Comparison of ENCODE assay signal across 26 mouse cellular contexts in genomic region chr8:10821901-10822300, GRCm38 (mm10).
DNase-seq lines count a peak whose midpoint lies in the region; ATAC-seq lines count a peak whose summit lies in the region.
"Had no signal": no experiment of that assay in that cellular context is flagged by ENCODE, and none has a peak within 500 bp of the region (broad histone marks: within the 10 kb centered on the region; RNA-seq: fewer than 3 reads in every experiment).

No protein-coding gene starts in this region.

- H3K36me3 ChIP-seq in embryonic facial prominence, embryonic 10.5 days (replicated peaks): no peaks in the 10 kb centered on the region
- no peaks in the 10 kb centered on the region for H3K36me3 ChIP-seq in embryonic facial prominence, embryonic 14.5 days (ENCODE audit: control insufficient read depth, insufficient read depth, low read length)
- H3K36me3 ChIP-seq: embryonic facial prominence, embryonic 13.5 days; forebrain, embryonic 15.5 days; G1E had no signal

- 51% methylated on average over 2 of the region's 2 CpGs for WGBS in embryonic facial prominence, embryonic 10.5 days
- 33% methylated on average over 2 of the region's 2 CpGs for WGBS in embryonic facial prominence, embryonic 14.5 days

- H3K9me3 ChIP-seq in embryonic facial prominence, embryonic 10.5 days: no peaks in the 10 kb centered on the region
- H3K9me3 ChIP-seq in embryonic facial prominence, embryonic 14.5 days (ENCODE audit: control insufficient read depth, low read length): no peaks in the 10 kb centered on the region
- H3K9me3 ChIP-seq: embryonic facial prominence, embryonic 13.5 days; forebrain, embryonic 13.5 days; forebrain, embryonic 15.5 days; G1E had no signal

- no peak overlapping the region for H3K4me3 ChIP-seq in embryonic facial prominence, embryonic 10.5 days
- no peak overlapping the region for H3K4me3 ChIP-seq in embryonic facial prominence, embryonic 14.5 days (ENCODE audit: low read depth, low read length)
- H3K4me3 ChIP-seq: embryonic facial prominence, embryonic 13.5 days; forebrain, embryonic 13.5 days; forebrain, embryonic 15.5 days had no signal

- no peak overlapping the region for H3K4me2 ChIP-seq in embryonic facial prominence, embryonic 14.5 days (ENCODE audit: low read depth, low read length)
- H3K4me2 ChIP-seq: embryonic facial prominence, embryonic 13.5 days; forebrain, embryonic 13.5 days; forebrain, embryonic 15.5 days had no signal

- 0 out of 2 replicates have a peak, but pooled peaks cover 6% of the 10 kb centered on the region for H3K27me3 ChIP-seq in embryonic facial prominence, embryonic 10.5 days (replicated peaks; ENCODE audit: low read depth, poor library complexity, severe bottlenecking)
- no peaks in the 10 kb centered on the region for H3K27me3 ChIP-seq in embryonic facial prominence, embryonic 14.5 days (replicated peaks; ENCODE audit: control insufficient read depth, insufficient read depth, low read length)
- H3K27me3 ChIP-seq: CH12.LX; embryonic facial prominence, embryonic 13.5 days; forebrain, embryonic 13.5 days; forebrain, embryonic 15.5 days had no signal

- DNase-seq in adrenal gland, postnatal 14 days: peak; percentile 19
- no peak for DNase-seq in adrenal gland, adult 18-20 months (ENCODE audit: low spot score in 2 of 2)
- DNase-seq in MN1 (ENCODE audit: low spot score): peak; percentile 85
- DNase-seq in embryonic facial prominence, embryonic 10.5 days (ENCODE audit: low spot score): peak; percentile 60
- peak; percentile 29 for DNase-seq in embryonic facial prominence, embryonic 14.5 days (ENCODE audit: low spot score)
- DNase-seq in kidney, adult 9 months: no peak
- no peak for DNase-seq in retina, postnatal 1 day
- no peak for DNase-seq in thymus, postnatal 36 days
- DNase-seq: adrenal gland, adult 2 months; adrenal gland, postnatal 10 days; adrenal gland, postnatal 36 days; B cell, adult 2 months; cerebellum, adult 11 months; cerebellum, adult 18-20 months; cerebellum, adult 8-10 months; cerebellum, adult 9-11 months; cerebellum, postnatal 14 days; cerebellum, postnatal 36 days; forebrain, postnatal 0 days had no signal

- peaks cover 13% of the 10 kb centered on the region for H3K4me1 ChIP-seq in embryonic facial prominence, embryonic 10.5 days
- no peaks in the 10 kb centered on the region for H3K4me1 ChIP-seq in embryonic facial prominence, embryonic 14.5 days (ENCODE audit: control insufficient read depth, insufficient read depth, low read length)

- ATAC-seq in embryonic facial prominence, embryonic 14.5 days (ENCODE audit: low read depth): no peak
- ATAC-seq: activated CD4-positive, CD25-positive, alpha-beta regulatory T cell, adult 4 months; CD4-positive, CD25-positive, alpha-beta regulatory T cell, adult 4 months; forebrain, embryonic 13.5 days; forebrain, embryonic 15.5 days; forebrain, postnatal 0 days had no signal

- no peak overlapping the region for H3K27ac ChIP-seq in embryonic facial prominence, embryonic 10.5 days (replicated peaks)
- H3K27ac ChIP-seq in embryonic facial prominence, embryonic 14.5 days (replicated peaks; ENCODE audit: low read depth, low read length): no peak overlapping the region
- H3K27ac ChIP-seq: embryonic facial prominence, embryonic 13.5 days; forebrain, embryonic 13.5 days; forebrain, embryonic 15.5 days had no signal

- H3K9ac ChIP-seq in embryonic facial prominence, embryonic 14.5 days (ENCODE audit: low read depth, low read length): no peak overlapping the region
- H3K9ac ChIP-seq: embryonic facial prominence, embryonic 13.5 days; forebrain, embryonic 13.5 days; forebrain, embryonic 15.5 days; forebrain, postnatal 0 days had no signal

Comparison
In these comparisons a context has a peak if more than half of its experiments do, and no peak if none do; other contexts are left out.
1. DNase-seq: peak in adrenal gland, postnatal 14 days (single experiment), MN1 (single experiment), embryonic facial prominence, embryonic 10.5 days (single experiment) and embryonic facial prominence, embryonic 14.5 days (single experiment); none in adrenal gland, adult 18-20 months (0 of 2), kidney, adult 9 months (single experiment), retina, postnatal 1 day (single experiment) and thymus, postnatal 36 days (0 of 2).